Mouse (Mus musculus) intestine, postnatal 0 days (tissue): Measurements from ENCODE around the gene Ntng1. TPM values are rescaled to one million over a fixed set of nuclear protein-coding genes. Genes with fewer than 3 reads are reported as not detected.

ENCODE experiments used
- ATAC-seq: fragments of 200-750 bp; cut with Nextera tagmentation; 2 replicates; pipeline ENCODE4 v1.8.0; 2017; ENCODE audit warnings: mild to moderate bottlenecking, moderate TSS enrichment, moderate library complexity
- H3K27ac ChIP-seq: fragments of 300-500 bp; sonication (generic); 2 replicates; pipeline ENCODE4 v1.5.1; 2014; ENCODE audit warnings: mild to moderate bottlenecking, low read depth, low read length, moderate library complexity
- H3K27me3 ChIP-seq: fragments of 300-500 bp; sonication (generic); replicated peaks from 2 replicates; pipeline ENCODE4 v1.6.1; 2014; ENCODE audit warnings: low read length, mixed read lengths; ENCODE audit not compliant: control insufficient read depth, insufficient read depth
- H3K36me3 ChIP-seq: fragments of 300-500 bp; sonication (generic); 2 replicates; pipeline ENCODE4 v1.6.1; 2014; ENCODE audit warnings: mild to moderate bottlenecking, moderate library complexity; ENCODE audit not compliant: control insufficient read depth, insufficient read depth
- H3K4me1 ChIP-seq: fragments of 300-500 bp; sonication (generic); replicated peaks from 2 replicates; pipeline ENCODE4 v1.6.1; 2014; ENCODE audit warnings: antibody characterized with exemption, low read length, mixed read lengths; ENCODE audit not compliant: control insufficient read depth, insufficient read depth
- H3K4me2 ChIP-seq: fragments of 300-500 bp; sonication (generic); replicated peaks from 2 replicates; pipeline ENCODE4 v1.6.1; 2014; ENCODE audit warnings: low read depth, mild to moderate bottlenecking, moderate library complexity
- H3K4me3 ChIP-seq: fragments of 300-500 bp; sonication (generic); 2 replicates; pipeline ENCODE4 v1.5.1; 2014; ENCODE audit warnings: low read depth, low read length
- H3K9ac ChIP-seq: fragments of 300-500 bp; sonication (generic); 2 replicates; pipeline ENCODE4 v1.6.1; 2014; ENCODE audit warnings: mild to moderate bottlenecking, low read depth, low read length
- H3K9me3 ChIP-seq: fragments of 300-500 bp; sonication (generic); 2 replicates; pipeline ENCODE4 v1.6.1; 2016; ENCODE audit warnings: mixed run types; ENCODE audit not compliant: control insufficient read depth
- CTCF ChIP-seq: sonication (generic); IDR thresholded peaks from 2 replicates; pipeline ENCODE4 v1.5.1; 2016; ENCODE audit warnings: low read depth, mild to moderate bottlenecking, control low read depth, antibody characterized with exemption, moderate library complexity
- WGBS: fragments of 180-500 bp; shearing (Covaris S2); extraction: QIAGEN DNeasy Blood & Tissue Kit; methylation state at CpG from one replicate; pipeline ENCODE4 v1.1.7; 2014; 5-methylcytosine and 5-hydroxymethylcytosine counted together
- polyA plus RNA-seq: library from polyadenylated mRNA; unstranded; fragments of >200 nt; fragmentation: Nextera tagmentation; extraction: Ambion mirVana; gene quantifications from 2 replicates; pipeline ENCODE4 v1.2.1, GENCODE M21; 2015

The Ntng1 gene
- polyA plus RNA-seq, 1 experiment from 2014 or later, result 0.38 TPM

DNA sequence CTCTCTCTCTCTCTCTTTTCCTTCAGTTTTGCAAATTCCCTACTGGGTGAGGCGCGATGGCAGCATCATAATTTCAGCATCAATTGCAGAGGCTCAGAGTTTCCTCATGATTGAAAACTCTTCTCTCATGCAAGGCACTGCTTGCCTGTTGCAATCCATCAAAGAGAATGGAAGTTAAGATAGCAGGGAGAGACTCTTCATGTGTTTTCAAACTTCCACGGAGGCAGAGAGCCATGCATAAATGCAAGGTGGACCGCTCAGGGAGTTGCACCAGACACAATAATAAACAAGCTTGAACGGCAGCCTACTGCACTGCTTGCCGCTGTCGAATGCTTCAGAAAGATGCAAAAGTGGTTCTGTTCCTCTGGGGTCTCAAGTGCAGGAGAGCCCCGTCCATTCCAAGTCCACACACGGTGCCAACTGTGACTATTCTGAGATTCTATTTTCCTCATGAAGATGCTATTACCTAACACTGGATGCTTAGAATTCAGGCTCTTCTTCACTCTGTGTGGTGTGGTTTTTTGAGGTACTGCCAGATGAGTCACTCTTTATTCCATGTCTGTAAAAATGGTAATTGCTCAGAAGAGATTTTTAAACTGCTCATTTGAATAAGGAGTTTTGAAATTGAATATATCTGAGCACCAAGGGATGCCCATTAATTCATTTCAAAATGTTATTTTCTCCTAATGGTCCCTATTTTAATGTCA, 289.2 kb downstream of the Ntng1 start:
- 84% methylated on average over 9 of the region's 9 CpGs for WGBS
- no peak overlapping the region for H3K9ac ChIP-seq
- H3K27ac ChIP-seq, result no peak overlapping the region
- no peaks in the 10 kb centered on the region for H3K27me3 ChIP-seq
- no peak overlapping the region for H3K4me2 ChIP-seq
- ATAC-seq, result no peak
- no peak for TF ChIP-seq CTCF
- H3K4me1 ChIP-seq, result no peaks in the 10 kb centered on the region
- no peaks in the 10 kb centered on the region for H3K9me3 ChIP-seq
- H3K4me3 ChIP-seq, result no peak overlapping the region
- H3K36me3 ChIP-seq, result no peaks in the 10 kb centered on the region

DNA sequence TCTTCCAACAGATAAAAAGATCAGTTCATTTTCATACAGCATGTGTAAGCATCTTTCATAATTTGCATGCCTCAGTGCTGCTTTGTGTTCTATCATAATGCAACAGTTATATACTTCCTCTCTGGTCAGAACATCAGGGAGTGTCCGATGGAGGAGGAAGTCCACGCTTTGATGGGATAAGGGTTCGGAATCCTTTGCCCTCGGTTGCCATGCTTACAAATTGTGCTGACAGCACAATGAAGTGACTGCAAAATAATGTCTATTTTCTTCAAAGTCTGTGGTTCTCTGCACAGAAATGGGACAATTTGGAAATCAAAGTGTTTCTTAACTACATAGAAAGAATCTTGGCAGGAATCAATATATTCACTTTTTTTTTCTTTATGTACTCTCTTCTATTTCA, 297.2 kb downstream of the Ntng1 start:
- no peak overlapping the region for H3K9ac ChIP-seq
- no peak overlapping the region for H3K4me3 ChIP-seq
- no peak for ATAC-seq
- H3K27ac ChIP-seq, result no peak overlapping the region
- TF ChIP-seq CTCF, result no peak
- no peaks in the 10 kb centered on the region for H3K9me3 ChIP-seq
- no peak overlapping the region for H3K4me2 ChIP-seq
- WGBS, result 79% methylated on average over 4 of the region's 4 CpGs
- H3K27me3 ChIP-seq, result no peaks in the 10 kb centered on the region
- H3K36me3 ChIP-seq, result no peaks in the 10 kb centered on the region
- H3K4me1 ChIP-seq, result no peaks in the 10 kb centered on the region

DNA sequence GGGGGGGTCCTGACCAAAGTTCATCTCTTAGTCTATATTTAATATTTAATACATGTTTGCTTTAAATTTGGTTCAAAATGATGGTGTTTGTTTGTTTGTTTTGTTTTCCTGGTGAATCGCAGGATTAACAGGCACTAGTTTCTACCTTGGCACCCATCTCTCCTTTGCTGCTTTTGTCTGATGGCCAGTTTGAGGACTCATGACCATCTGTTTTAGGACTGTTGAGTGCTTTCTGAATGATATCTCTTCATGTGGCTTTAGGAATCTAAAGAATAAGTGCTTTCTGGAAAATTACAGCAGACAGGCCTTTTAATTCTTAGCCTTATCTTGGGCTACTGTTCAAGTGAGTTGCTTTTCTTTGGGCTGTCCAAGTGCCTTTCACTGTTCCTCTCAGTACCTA, 318.0 kb downstream of the Ntng1 start:
- Histone ChIP-seq H3K9ac (no peak overlapping the region), H3K27me3 (no peaks in the 10 kb centered on the region), H3K9me3 (no peaks in the 10 kb centered on the region), H3K4me3 (no peak overlapping the region), H3K27ac (no peak overlapping the region), H3K36me3 (no peaks in the 10 kb centered on the region), H3K4me1 (no peaks in the 10 kb centered on the region), H3K4me2 (no peak overlapping the region)
- no peak for TF ChIP-seq CTCF
- no peak for ATAC-seq
- 97% methylated on average over 1 of the region's 1 CpGs for WGBS

DNA sequence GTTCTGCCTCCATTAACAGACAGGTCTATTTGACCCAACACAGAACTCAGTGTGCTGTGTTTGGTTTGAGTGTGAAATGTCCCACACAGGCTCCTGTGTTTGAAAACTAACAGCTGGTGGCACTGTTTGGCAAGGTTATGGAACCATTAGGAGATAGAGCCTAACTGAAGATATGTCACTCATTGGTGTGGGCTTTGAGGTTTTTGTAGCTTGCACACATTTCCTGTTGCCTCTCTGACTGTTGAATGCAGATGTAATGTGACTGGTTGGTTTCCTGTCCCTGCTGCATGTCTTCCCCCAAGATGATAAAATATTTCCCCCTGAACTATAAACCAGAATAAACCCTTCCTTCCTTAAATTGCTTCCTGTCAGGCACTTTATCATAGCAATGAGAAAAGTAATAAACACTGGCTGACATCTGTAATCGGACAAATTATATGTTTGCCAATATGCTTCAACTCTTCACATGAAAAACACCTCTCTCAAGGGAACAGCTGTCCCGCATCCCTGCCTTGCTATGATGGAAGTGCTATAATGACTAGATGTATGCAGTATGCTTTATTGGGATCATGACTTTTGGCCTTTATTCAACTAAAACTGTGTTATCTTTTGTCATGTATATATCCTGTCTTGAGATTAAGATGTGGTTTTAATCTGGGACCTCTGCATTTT, 320.9 kb downstream of the Ntng1 start:
- Histone ChIP-seq H3K4me2 (no peak overlapping the region), H3K4me3 (no peak overlapping the region), H3K9ac (no peak overlapping the region), H3K27me3 (no peaks in the 10 kb centered on the region), H3K27ac (no peak overlapping the region), H3K4me1 (no peaks in the 10 kb centered on the region), H3K9me3 (no peaks in the 10 kb centered on the region), H3K36me3 (no peaks in the 10 kb centered on the region)
- WGBS, result 66% methylated on average over 2 of the region's 2 CpGs
- TF ChIP-seq CTCF, result no peak
- ATAC-seq, result no peak

DNA sequence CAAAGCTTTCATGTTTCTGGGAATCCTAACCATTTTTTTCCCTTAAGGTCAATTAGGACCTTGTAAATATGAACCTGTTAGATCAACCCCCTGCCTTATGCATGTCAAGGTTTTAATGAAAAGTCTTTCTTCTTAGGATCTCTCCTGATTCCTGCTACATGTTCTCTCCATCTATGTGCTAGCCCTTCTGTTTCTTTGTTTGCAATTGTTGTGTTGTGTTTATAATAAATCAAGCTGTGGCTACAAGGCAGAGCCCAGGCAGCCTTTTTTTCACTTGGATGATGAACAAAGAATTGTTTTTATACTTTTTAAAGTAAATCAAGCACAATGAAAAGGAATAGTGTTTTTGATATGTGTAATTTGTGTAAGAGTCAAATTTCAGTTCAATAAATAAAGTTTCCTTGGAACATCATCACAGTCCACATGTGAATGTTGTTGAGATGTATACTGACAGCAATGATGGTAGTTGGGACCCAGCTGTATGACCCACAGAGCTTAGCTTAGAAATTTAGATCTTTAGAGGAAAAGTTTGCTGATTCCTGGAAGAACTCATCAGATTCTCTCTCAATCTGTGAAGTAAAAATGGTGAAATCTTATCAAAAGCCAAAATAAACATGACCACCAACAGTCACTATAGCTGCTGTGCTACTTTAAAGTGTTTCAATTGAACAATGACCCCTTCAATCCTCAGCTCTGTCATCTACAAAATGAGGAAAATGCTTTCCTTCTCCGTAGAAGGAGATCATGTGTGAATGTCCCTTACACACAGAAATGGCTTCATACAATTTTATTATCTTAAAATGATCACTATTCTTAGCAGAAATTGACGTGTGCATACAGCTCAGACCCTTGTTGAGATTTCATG, 324.8 kb downstream of the Ntng1 start:
- Histone ChIP-seq H3K27ac (no peak overlapping the region), H3K4me3 (no peak overlapping the region), H3K27me3 (no peaks in the 10 kb centered on the region), H3K36me3 (no peaks in the 10 kb centered on the region), H3K4me1 (no peaks in the 10 kb centered on the region), H3K9me3 (no peaks in the 10 kb centered on the region), H3K9ac (no peak overlapping the region), H3K4me2 (no peak overlapping the region)
- WGBS, result 77% methylated on average over 2 of the region's 2 CpGs
- ATAC-seq, result no peak
- TF ChIP-seq CTCF, result no peak

DNA sequence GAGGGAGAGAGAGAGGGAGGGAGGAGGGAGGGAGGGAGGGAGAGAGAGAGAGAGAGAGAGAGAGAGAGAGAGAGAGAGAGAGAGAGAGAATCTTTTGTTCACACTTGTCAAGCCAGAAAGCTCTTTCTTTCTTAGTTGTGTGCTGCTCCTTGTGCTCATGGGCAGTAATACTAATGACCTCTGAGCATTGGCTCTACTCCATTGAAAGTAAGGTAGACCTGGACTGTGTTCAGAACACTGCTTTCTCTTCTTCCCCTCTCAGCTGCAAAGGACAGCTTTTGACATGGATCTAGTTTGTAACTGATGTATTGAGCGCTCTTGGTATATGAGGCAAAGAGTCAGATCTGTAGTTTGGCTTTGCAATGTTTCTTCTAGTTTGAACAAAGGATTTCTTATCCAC, 334.7 kb downstream of the Ntng1 start:
- Histone ChIP-seq H3K4me2 (no peak overlapping the region), H3K27ac (no peak overlapping the region), H3K27me3 (no peaks in the 10 kb centered on the region), H3K36me3 (no peaks in the 10 kb centered on the region), H3K4me3 (no peak overlapping the region), H3K9ac (no peak overlapping the region), H3K4me1 (no peaks in the 10 kb centered on the region), H3K9me3 (no peaks in the 10 kb centered on the region)
- no peak for ATAC-seq
- WGBS, result 94% methylated on average over 1 of the region's 1 CpGs
- TF ChIP-seq CTCF, result no peak
